Mouse (Mus musculus) urinary bladder, postnatal 10 days (tissue): Measurements from ENCODE around the gene Rln3.

Experiments
- DNase-seq: peaks from one replicate; pipeline ENCODE4 v3.0.0; 2022; ENCODE audit warnings: low spot score

Rln3 gene

GRCm38 (mm10) chr8:83995973-83996372 lies 48.8 kb downstream of the Rln3 start:
- DNase-seq: no peak

GRCm38 (mm10) chr8:83994030-83994429 lies 50.8 kb downstream of the Rln3 start:
- DNase-seq: no peak
